Mouse (Mus musculus) right cerebral cortex, postnatal 25 days (tissue): ENCODE results near the gene Crybg2.

ENCODE experiments used
- DNase-seq: peaks from one replicate; pipeline ENCODE4 v3.0.0; 2022

Crybg2 gene

DNA sequence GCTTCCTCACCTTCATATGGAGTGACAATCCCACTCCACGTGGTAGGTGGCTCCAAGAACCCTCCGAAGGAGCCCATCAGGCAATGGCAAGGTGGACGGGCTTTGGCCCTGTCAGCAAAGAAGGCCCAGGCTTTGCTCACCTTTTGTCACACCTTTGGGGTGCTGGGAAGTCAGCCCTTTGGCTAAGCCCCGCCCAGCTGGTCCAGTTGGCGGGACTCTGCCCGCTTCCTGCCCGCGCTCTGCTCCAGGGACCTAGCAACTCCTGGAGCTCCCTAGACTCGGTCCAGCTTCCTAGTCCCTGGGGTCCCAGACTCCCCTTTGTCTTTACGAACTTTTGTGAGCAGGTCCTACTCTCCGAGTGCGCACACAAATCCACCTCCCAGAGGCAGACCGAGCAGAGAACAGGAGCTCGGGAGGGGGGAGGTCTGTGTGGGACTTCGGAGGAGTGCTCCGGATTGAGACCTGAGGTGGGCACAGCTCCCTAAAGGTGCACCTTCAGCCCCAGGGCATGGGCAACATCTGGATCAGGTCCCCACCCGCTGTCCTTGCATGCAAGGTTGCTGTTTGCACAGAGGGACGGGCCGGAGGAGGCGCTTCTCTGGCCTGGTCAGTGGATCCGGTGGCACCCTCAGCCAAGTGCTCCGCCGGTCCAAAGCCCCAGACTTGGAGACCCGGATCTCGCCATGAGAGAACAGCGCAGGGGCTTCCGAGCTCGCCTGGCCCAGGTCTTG lies at the start of gene Crybg2:
TSS of gene Crybg2 (plus strand) at position 681 of the 731 bp plus-strand sequence.
- no peak for DNase-seq

DNA sequence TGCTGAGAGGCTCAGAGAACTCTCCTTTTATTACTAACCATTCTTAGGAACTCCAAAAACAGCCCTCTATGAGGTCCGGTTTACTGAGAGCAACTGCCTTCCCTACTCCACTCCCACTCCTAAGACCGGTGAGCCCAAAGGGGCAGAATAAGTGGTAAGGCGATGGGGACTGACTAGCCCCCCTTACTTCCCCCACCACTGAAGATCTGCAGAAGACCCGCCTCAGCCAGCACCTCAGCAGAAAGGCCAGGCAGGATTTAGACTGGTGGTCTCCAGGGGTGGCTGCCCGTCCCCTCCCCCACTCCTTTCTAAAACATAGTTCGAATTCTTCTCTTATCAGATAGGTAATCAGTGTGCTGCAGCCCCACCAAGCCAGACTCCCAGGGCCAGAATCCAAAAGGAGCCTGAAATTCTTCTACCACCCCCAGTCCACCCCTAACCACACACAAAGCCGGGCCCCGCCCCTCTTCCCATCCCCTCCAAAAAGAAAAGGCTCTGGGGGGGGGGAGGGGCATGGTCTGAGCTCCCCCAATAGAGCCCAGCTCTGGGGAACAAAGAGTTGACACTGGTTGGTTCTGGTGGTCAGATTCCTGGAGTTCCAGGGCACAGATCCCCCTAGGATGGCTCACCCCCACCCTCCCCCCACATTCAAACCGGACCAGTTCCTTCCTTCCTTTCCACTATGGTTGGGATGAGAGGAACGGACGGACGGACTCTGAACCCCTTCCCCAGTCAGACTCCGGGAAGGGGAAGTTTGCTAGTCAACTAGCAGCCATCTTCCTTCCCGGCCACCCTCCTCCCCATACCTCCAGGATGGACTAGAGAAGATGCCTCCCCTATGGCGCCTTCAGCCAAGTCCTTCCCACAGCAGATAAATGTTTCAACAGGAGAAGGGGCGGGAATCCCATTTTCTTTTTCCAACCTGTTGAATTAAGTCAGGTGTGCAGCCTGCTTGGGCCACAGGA lies 48.9 kb upstream of the Crybg2 start:
- DNase-seq, result no peak

DNA sequence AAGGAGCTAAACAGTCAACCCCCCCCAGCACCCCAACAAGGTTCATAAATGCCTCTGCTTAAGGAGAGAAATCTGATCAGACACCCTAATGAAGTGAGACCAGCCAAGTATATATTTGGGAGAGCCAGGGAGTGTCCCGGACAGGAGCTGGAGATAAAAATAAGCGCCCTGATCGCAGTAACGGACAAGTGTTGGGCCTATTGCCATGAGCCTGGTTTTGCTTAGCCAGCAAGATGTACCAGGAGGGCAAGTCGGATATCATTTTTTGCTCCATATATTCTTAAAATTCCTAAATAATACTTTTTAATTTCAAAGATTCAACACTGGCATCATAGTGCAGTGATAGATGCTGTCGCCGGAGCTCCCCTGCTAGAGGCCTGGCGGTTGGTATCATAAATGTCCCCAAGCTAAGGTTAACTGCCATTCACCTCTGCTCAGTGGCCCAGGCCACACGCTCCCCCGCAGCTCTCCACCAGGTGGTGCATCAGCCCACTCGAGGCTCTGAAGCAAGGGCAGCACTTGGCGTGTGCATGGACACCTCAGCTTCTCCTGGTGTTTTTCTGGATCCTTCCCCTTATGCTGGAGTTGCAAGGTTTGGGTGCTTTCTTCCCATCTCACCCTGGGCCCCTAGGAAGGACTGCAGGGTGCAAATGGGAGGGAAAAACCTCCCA lies 47.6 kb upstream of the Crybg2 start:
- no peak for DNase-seq

DNA sequence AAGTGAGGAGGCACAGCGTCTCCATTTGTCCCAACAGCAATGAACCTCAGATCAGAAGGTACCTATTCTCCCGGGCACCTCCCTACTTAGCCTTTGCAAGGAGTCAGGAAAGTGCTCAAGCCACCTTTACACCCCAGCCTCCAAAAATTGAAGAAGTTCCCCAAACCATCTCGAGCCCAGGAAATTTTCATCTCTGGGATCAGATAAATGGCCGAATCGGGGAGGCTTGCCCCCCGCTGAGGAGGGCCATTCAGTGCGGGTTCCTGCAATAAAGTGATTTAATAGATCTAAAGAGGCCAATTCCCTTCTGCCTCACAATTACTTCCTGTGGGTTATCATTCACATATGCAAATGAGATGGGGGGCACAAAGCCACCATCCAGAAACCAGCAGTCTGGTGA lies 44.4 kb upstream of the Crybg2 start:
- DNase-seq, result no peak

DNA sequence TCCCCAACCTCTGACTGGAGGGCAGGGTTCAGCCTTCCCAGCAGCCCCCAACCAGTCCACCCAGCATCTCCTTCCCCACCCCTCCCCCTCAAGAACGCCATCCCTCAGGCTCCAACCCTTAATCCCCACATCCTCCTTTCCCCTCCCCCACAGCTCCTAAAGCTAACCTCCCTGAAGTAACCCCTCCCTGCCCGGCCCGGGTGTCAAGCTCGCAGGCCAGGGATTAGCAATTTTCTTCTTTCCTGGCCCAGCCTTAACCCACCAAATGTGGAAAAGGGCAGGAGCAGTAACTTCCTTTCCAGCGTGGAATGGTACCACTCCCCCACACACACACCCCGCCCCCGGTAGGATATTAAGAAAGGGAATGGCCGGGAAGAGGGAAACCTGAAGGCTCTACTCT lies 43.8 kb upstream of the Crybg2 start:
- DNase-seq, result no peak

DNA sequence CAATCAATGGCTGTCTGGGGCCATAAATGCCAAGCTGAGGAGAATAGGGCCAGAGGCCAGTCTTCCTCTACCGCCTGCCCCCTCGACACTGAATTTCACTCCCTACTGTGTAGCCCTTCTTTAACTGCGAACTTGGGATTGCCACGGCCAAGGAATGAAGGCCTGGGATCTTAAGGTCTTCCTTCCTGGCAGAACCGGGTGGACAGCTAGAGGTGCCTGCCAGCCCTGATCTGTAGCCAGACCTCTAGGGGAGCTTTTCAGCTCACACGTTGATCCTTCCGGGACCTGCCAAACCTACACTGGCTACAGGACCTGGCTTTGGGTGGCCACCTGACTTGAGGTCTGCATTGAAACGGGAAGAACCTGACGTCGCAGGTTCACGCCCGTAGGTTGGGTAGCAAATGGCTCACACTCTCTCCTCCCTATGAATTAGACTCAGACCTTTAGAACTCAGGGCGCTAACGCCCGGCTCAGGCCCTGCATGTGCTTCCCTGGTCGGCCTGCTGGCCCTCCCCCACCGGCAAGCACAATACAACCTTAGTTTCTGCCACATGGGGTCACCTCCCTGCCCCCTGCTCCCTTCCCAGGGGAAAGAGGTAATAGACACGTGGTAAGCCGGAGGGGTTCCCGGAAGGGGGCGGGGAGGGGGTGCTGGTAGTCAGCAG lies 43.3 kb upstream of the Crybg2 start:
- no peak for DNase-seq

DNA sequence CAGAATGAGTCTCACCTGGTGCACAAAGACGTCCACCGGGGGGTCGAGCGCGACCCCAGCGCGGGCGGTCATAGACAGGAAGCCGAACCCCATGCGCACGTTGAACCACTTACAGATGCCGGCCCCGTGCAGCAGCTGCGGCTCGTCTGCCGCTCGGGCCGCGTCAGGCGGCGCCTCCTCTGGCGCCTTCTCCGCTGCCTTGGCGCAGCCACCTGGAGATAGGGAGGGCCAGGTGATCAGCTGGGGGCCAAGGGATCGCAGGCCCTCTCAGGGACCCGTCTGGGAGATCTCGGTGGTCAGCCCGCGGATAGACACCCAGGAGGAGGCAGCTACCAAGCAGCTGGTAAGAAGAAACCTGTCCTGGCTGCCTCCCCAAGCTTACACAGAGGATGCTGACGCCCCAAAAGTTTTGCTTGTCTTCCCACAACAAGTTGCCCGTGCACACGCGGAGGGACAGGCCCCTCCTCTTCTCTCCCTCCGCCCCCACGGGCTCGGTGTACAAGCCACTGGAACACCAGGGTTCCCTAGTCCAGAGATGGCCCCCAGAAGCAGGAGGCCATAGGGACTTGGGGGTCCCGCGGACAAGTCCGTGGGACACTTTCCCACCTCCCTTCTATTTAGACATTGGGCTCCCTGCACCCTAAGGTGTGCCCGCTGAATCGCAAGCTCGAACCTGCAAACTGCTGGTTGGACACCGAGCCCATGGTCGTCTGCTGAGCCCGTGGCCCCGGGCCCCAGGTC lies 42.4 kb upstream of the Crybg2 start:
- no peak for DNase-seq

DNA sequence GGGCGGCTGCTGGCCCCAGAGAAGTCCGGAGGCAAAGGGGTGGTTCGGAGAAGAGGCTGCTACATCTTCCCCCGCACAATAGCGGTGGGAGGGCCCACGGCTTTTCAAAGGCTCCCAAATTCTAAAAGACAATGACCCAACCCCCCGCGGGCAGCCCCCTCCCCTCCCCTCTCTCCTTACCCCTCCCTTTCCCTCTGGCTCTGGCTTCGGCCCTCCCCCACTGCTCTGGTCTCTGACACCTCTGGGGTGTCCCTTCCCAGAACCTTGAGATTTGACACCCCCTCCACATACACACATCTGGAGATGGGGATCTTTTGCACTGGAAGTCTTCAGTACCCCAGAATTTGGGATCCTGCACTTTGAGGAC lies 41.9 kb upstream of the Crybg2 start, which contains the start of gene Lin28a:
TSS of gene Lin28a (minus strand) at position 63 of the 367 bp plus-strand sequence.
- no peak for DNase-seq

DNA sequence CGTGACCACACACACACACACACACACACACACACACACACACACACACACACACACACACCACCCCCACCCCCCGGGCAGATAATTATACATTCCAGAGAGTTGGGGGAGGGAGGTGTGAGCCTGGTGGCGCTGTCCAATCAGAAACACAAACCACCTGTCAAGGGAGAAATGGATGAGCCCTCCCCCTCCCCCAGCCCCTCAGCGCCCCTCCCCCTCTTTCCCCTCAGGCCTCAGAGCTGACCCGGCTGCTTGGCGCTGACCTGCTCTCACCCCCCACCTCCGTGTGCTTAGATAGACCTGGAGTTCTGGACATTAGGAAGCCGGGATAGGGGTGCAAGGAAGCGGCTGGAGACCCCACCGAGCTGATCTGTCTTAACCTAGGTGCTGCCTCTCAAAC lies 41.4 kb upstream of the Crybg2 start:
- no peak for DNase-seq

DNA sequence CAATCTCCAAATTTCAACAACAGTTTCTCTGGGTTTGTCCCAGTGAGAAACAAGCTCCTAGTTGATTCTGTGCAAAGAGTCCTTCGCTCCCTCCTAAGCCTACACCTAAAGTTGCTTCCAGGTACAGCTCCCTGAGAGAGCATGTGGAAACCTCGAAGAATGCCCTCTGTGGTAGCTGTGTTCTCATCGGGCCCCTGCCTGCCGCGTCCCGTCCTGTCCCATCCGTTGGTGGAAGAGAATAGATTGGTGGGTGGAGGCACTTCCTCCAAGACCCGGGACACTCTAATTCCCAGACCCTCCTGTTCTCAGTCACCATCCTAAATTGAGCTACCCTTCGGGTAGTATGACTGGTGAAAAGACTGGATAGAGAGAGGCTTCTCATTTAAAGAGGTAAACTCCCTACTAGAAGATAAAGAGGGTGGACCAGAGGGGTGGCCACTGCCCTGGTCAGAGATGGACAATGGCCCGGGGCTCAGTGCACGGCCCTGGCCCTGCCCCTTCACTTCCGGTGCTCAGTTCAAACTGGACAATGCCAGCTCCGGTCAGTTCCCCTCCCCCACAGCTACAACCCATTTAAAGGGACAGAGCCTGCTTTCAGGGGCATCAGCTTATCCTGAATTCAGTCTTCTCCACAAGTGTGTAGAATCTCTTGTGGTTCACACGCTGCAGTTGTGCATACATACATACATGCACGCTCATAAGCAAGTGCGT lies 40.8 kb upstream of the Crybg2 start:
- no peak for DNase-seq

DNA sequence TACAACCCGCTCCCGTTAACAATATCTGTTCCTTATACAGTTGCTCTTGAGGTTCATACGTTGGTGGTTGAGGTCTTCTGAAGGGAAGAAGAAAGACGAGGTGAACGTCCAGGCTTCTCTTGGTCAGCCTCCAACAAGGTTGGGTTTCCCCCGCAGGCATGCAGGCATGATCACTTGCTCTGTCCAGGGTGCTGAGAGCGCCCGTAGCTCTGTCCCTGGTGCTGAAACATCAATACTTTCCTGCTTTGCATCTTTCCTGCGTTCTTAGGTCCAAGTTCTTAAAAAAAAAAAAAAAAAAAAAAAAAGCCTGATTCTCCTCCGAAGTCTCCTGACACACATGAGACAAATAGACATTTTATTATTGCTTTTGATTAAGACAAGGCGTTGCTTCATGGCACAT lies 40.0 kb upstream of the Crybg2 start:
- no peak for DNase-seq

DNA sequence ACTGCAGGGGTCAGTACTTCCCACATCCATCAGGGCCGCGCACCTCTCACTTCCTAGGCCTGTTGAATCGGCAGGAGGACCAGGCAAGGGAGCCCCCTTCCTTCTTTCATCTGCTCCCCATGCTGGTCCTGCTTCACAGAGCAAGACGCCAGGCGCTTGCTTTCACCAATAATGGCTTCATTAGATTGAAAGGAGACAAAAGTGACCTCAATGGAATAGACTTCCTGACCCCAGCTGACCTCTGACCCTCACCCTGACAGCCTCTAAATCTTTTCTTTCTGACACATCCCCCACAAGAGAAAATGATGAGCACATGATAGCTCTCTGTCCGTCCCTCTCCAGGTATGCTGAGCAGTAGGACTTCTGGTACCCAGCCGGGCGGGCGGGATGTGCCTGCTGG lies 34.8 kb upstream of the Crybg2 start:
- no peak for DNase-seq

DNA sequence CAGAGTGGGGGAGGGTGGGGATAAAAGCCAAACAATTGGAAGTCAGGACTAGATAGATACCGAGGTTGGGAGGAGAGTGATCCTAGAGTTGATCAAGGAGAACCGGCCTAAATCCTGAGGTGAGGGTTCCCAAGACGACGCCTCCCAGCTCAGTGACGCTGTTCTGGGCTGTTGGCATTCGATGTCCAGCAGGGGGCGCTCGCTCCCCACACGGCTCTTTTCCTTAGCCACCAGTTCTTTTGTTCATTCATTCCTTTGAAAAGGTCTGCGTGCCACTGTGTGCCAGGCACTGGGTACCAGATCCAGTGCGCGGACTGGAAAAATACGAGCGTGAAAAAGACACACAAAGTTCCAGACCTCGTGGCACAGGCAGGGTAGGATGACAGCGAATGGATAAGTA lies 24.7 kb upstream of the Crybg2 start:
- peak; percentile 74 for DNase-seq

DNA sequence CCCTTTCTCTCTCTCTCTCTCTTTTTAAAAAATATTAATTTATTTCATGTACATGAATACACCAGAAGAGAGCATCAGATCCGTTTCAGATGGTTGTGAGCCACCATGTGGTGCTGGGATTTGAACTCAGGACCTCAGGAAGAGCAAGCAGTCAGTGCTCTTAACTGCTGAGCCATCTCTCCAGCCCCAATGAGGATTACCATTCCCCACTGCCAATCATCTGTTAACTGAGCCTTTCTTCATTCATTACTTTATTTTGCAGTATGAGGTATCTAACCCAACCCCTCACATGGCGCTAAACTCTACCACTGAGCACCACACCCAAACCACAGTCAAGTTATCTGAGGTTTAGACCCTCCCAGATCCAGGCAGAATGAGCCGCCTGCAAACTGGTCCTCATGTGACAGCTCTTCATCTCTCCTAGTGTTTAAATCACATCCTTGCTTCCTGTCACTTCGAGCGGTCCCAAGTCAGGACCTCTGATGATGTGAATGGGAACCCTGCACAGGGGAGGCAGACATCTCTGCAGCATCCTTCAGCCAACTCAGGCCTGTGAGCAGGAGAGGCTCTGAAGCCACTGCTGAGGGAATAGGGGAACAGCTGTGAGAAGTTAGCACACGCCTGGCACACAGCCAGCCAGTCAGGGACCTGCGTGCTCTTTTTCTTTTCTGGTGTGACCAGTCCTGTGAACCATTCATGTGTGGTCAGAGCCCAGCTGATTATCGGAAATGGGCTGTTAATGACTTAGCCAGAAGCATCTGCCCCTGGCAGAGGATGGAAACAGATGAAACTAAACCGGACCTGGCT lies 19.1 kb upstream of the Crybg2 start:
- DNase-seq, result no peak

DNA sequence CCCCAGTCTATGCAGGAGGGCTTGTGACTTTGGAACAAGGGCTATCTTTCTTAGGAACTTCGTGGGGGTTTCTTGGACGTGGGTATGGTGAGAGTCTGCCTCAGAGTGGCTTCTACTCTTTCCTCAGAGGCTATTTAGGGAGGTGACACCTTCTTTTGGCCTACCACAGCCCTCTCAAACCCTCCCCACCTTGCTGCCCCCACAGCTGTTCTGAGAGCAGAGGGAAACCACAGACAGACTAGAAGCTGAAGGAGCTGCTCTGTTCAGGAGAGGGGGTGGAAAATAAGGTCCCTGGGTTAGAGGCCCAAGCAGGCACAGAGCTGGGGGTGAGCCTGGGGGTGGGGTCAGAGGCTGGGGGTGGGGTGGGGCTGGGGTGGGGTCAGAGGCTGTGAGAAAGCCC lies 17.6 kb upstream of the Crybg2 start:
- DNase-seq, result no peak

DNA sequence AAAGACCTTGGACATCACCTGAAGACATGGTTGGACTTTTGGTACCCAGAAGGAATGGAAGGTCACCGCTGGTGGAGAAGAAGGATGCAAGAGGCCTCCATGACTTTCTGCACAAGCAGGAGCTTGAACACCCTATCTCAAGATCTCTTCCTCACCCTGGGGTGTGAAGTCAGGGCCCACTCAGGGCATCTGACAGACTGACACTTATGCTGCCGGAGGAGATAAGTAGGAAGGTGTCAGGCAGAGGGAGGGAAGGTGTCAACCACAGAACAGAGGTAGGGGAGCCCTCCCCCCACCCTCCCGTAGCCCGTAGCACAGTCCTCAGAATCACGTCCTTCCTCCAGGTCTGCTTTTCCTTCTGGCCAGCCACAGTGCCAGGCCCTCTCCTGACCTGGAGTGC lies 13.0 kb upstream of the Crybg2 start:
- no peak for DNase-seq

DNA sequence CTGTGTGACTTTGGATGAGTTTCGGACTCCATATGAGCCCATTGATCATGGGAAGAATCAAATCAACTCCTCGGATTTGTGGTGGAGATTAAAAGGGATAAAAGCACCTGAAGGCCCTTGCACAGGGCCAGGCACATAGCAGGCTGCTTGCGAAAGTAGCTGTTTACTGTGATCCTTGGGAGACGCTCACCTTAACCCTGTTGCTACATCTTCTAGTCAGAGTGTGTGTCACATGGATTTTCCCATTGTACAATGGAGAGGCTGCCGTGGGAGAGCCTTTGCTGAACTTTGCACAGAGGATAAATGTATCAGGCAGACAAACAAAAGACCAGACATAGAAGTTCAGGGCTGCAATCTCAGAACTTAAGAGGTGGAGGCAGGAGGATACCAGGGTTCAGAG lies 8.7 kb upstream of the Crybg2 start:
- no peak for DNase-seq

DNA sequence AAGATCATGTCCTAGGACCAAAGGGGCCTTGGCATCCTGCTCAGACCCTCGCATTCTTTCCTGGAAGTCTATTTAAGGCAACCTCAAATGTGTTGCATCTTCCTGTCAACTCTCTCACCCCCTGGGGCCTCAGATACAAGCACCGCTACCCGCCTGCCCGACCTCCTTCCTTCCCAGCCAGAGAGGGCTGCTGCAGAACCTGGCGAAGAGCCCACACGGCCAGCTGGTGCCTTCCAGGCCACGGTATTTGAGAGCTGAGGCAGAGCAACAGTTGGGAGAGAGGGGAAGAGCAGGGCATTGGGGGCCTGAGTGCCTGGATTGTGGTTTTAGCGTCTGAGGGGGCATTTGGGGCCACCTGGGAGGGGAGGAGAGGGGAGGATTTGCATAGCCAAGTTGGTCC lies 8.1 kb upstream of the Crybg2 start:
- no peak for DNase-seq

DNA sequence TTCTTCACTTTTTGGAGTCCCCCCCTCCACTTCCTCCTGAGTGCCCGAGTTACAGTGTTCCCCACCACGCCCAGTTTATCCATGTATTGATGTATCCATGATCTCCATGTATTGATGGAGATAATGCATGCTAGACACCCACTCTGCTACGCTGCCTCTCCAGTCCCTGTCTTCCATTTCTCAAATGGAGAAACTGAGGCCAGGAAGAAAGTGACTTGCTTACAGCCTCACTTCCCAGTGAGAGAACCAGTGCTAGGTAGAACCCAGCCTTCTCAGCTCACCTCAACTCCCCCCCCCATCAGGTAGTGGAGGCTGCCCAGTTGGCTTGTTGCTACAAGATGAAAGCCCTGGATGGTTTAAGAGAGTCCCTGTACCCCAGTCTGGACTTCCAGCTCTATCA lies 7.1 kb upstream of the Crybg2 start, which contains the start of gene Zfp683:
TSS of gene Zfp683 (plus strand) at position 301 of the 400 bp plus-strand sequence.
- DNase-seq, result no peak

DNA sequence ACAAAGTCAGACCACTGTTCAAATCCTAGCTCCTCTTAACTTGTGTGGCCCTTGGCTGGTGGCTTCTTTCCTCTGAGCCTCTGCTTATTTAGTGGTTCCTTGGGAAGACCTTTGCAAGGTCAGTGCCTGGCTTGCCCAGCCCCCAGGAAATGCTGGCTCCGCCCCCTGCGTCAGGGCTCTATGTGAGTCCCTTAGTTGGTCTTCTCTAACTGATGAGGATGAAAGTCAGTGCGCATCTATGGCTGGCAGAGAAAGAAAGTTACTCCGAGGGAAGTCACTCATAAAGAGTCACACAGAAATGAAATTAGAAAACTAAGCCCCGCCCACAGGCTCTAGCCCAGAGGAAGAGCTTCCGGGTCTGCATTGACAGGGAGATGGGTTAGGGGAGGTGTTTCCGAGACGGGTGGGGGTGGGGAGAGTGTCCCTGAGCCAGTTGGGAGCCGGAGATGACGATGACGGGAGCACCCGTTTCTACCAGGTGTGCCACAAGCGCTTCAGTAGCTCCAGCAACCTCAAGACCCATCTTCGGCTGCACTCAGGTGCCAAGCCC lies 2.4 kb upstream of the Crybg2 start:
- no peak for DNase-seq
